Mouse (Mus musculus) testis, adult 2 months (tissue): ENCODE results near the gene Vti1a.

Source experiments
- CTCF ChIP-seq: fragments of 200-500 bp; IDR thresholded peaks from 2 replicates; pipeline ENCODE4 v1.5.1; 2012; ENCODE audit warnings: low read depth, mild to moderate bottlenecking, inconsistent platforms, low read length, moderate library complexity; ENCODE audit not compliant: control insufficient read depth, insufficient read depth, insufficient replicate concordance
- POLR2A ChIP-seq: fragments of 200-500 bp; IDR thresholded peaks from 2 replicates; pipeline ENCODE4 v1.6.1; 2012; ENCODE audit warnings: low read depth, mild to moderate bottlenecking, inconsistent platforms, low read length, moderate library complexity; ENCODE audit not compliant: control insufficient read depth

DNA sequence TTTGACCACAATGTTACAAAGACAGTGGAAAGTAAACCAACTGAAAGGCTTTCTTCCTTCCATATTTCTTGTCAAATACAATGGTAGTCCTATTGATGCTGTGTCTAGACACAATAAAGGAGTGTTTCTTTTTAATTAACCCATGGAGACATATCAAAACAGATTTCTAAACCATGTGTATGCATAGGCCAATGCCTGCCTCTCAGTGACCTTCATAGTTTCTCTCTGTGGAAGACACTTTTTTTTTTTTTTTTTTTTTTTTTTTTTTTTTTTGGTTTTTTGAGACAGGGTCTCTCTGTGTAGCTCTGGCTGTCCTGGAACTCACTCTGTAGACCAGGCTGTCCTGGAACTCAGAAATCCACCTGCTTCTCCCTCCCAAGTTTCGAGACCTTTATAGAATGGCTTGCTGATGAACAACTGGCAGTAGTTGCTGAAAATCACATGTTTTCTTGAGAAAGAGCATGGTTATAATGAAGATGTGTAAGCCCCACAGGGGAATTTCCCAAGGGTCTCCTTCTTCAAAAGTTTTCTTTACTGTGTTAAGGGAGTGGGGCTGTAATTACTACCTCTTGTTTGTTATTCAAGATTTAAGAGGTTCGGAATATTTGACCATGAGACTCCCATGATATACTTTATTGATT, 23.8 kb upstream of the Vti1a start:
- TF ChIP-seq CTCF: no peak
- TF ChIP-seq POLR2A: no peak
